Mouse (Mus musculus) intestine, postnatal 0 days (tissue): ENCODE results near the gene Mfsd4b4. TPM values are rescaled to one million over a fixed set of nuclear protein-coding genes. Genes with fewer than 3 reads are reported as not detected.

Source experiments
- ATAC-seq: fragments of 200-750 bp; cut with Nextera tagmentation; 2 replicates; pipeline ENCODE4 v1.8.0; 2017; ENCODE audit warnings: mild to moderate bottlenecking, moderate TSS enrichment, moderate library complexity
- H3K27ac ChIP-seq: fragments of 300-500 bp; sonication (generic); 2 replicates; pipeline ENCODE4 v1.5.1; 2014; ENCODE audit warnings: mild to moderate bottlenecking, low read depth, low read length, moderate library complexity
- H3K27me3 ChIP-seq: fragments of 300-500 bp; sonication (generic); replicated peaks from 2 replicates; pipeline ENCODE4 v1.6.1; 2014; ENCODE audit warnings: low read length, mixed read lengths; ENCODE audit not compliant: control insufficient read depth, insufficient read depth
- H3K36me3 ChIP-seq: fragments of 300-500 bp; sonication (generic); 2 replicates; pipeline ENCODE4 v1.6.1; 2014; ENCODE audit warnings: mild to moderate bottlenecking, moderate library complexity; ENCODE audit not compliant: control insufficient read depth, insufficient read depth
- H3K4me1 ChIP-seq: fragments of 300-500 bp; sonication (generic); replicated peaks from 2 replicates; pipeline ENCODE4 v1.6.1; 2014; ENCODE audit warnings: antibody characterized with exemption, low read length, mixed read lengths; ENCODE audit not compliant: control insufficient read depth, insufficient read depth
- H3K4me2 ChIP-seq: fragments of 300-500 bp; sonication (generic); replicated peaks from 2 replicates; pipeline ENCODE4 v1.6.1; 2014; ENCODE audit warnings: low read depth, mild to moderate bottlenecking, moderate library complexity
- H3K4me3 ChIP-seq: fragments of 300-500 bp; sonication (generic); 2 replicates; pipeline ENCODE4 v1.5.1; 2014; ENCODE audit warnings: low read depth, low read length
- H3K9ac ChIP-seq: fragments of 300-500 bp; sonication (generic); 2 replicates; pipeline ENCODE4 v1.6.1; 2014; ENCODE audit warnings: mild to moderate bottlenecking, low read depth, low read length
- H3K9me3 ChIP-seq: fragments of 300-500 bp; sonication (generic); 2 replicates; pipeline ENCODE4 v1.6.1; 2016; ENCODE audit warnings: mixed run types; ENCODE audit not compliant: control insufficient read depth
- CTCF ChIP-seq: sonication (generic); IDR thresholded peaks from 2 replicates; pipeline ENCODE4 v1.5.1; 2016; ENCODE audit warnings: low read depth, mild to moderate bottlenecking, control low read depth, antibody characterized with exemption, moderate library complexity
- WGBS: fragments of 180-500 bp; shearing (Covaris S2); extraction: QIAGEN DNeasy Blood & Tissue Kit; methylation state at CpG from one replicate; pipeline ENCODE4 v1.1.7; 2014; 5-methylcytosine and 5-hydroxymethylcytosine counted together
- polyA plus RNA-seq: library from polyadenylated mRNA; unstranded; fragments of >200 nt; fragmentation: Nextera tagmentation; extraction: Ambion mirVana; gene quantifications from 2 replicates; pipeline ENCODE4 v1.2.1, GENCODE M21; 2015

The Mfsd4b4 gene
- polyA plus RNA-seq, 1 experiment from 2014 or later: 1.9 TPM

DNA sequence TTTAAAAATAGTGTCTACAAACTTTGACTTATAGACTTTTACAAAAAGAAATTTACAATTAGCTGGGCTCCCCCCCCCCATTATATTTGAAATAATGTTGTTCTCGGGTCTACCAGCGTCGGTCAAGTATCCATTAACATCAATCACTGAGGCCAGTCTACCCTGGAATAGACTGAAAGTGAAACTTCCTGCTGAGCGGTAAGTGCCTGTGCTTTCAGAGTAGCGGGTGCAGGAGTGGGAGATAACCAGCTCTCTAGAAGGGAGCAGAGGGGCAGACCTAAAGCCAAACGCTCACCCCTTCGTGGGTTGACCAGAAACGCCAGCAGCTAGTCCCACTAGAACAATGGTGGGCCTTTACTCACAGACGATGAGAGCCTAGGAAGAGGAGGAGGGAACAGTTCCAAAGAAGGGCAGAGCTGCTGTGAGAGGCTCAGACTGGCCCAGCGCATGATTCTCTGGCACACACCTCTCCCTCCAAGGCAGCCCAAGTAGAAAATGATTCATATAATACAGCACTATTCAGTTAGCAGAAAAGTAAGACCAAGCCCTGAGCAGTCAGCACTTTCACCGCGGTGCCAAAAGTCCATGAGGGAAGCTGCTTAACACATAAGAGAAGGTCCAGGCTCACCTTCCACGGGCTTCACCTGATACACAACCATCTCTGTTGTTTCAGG is 9.9 kb upstream of the Mfsd4b4 start:
- H3K4me1 ChIP-seq: 0 out of 2 replicates have a peak, but pooled peaks cover 2% of the 10 kb centered on the region
- H3K27ac ChIP-seq: peak overlapping the region; percentile 73
- H3K27me3 ChIP-seq: no peaks in the 10 kb centered on the region
- WGBS: 36% methylated on average over 13 of the region's 13 CpGs
- TF ChIP-seq CTCF: no peak
- H3K4me3 ChIP-seq: peak overlapping the region; percentile 22
- H3K4me2 ChIP-seq: peak overlapping the region; percentile 53
- H3K36me3 ChIP-seq: no peaks in the 10 kb centered on the region
- H3K9ac ChIP-seq: no peak overlapping the region
- no peak for ATAC-seq
- no peaks in the 10 kb centered on the region for H3K9me3 ChIP-seq

GRCm38 (mm10) chr10:39906799-39907658 is 8.0 kb upstream of the Mfsd4b4 start:
- 0 out of 2 replicates have a peak, but pooled peaks cover 2% of the 10 kb centered on the region for H3K4me1 ChIP-seq
- H3K27ac ChIP-seq: peak overlapping the region; percentile 88
- no peaks in the 10 kb centered on the region for H3K9me3 ChIP-seq
- H3K4me2 ChIP-seq: peak overlapping the region; percentile 37
- H3K27me3 ChIP-seq: no peaks in the 10 kb centered on the region
- ATAC-seq: peak; percentile 97
- no peak overlapping the region for H3K4me3 ChIP-seq
- whole genome bisulfite sequencing: 46% methylated on average over 10 of the region's 10 CpGs
- 0 out of 2 replicates have a peak, but pooled peaks have one; percentile 4 for TF ChIP-seq CTCF
- H3K9ac ChIP-seq: no peak overlapping the region
- H3K36me3 ChIP-seq: no peaks in the 10 kb centered on the region

GRCm38 (mm10) chr10:39904191-39904590 is 5.2 kb upstream of the Mfsd4b4 start:
- H3K36me3 ChIP-seq: no peaks in the 10 kb centered on the region
- TF ChIP-seq CTCF: no peak
- no peak overlapping the region for H3K4me3 ChIP-seq
- 0 out of 2 replicates have a peak, but pooled peaks cover 2% of the 10 kb centered on the region for H3K4me1 ChIP-seq
- WGBS: 86% methylated on average over 3 of the region's 3 CpGs
- no peak overlapping the region for H3K27ac ChIP-seq
- H3K4me2 ChIP-seq: no peak overlapping the region
- no peaks in the 10 kb centered on the region for H3K9me3 ChIP-seq
- H3K27me3 ChIP-seq: no peaks in the 10 kb centered on the region
- ATAC-seq: no peak
- no peak overlapping the region for H3K9ac ChIP-seq

DNA sequence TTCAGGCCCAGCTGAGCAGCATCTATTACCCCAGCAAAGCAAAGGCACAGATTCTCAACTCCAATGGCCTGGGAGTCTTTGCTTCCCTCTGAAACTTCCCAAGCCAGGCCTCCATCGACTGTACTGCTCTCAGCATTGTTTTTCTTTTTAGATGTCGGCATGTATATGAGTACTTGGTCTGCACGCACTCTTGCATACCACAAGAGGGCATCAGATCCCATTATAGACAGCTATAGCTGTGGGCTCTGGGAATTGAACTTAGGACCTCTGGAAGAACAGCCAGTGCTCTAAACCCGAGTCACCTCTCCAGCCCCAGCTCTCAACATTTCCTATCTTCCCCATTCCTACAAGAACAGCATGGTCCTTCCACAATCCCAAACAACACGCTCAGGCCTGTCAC is 2.5 kb downstream of the Mfsd4b4 start:
- ATAC-seq: no peak
- 80% methylated on average over 5 of the region's 5 CpGs for WGBS
- H3K9ac ChIP-seq: no peak overlapping the region

DNA sequence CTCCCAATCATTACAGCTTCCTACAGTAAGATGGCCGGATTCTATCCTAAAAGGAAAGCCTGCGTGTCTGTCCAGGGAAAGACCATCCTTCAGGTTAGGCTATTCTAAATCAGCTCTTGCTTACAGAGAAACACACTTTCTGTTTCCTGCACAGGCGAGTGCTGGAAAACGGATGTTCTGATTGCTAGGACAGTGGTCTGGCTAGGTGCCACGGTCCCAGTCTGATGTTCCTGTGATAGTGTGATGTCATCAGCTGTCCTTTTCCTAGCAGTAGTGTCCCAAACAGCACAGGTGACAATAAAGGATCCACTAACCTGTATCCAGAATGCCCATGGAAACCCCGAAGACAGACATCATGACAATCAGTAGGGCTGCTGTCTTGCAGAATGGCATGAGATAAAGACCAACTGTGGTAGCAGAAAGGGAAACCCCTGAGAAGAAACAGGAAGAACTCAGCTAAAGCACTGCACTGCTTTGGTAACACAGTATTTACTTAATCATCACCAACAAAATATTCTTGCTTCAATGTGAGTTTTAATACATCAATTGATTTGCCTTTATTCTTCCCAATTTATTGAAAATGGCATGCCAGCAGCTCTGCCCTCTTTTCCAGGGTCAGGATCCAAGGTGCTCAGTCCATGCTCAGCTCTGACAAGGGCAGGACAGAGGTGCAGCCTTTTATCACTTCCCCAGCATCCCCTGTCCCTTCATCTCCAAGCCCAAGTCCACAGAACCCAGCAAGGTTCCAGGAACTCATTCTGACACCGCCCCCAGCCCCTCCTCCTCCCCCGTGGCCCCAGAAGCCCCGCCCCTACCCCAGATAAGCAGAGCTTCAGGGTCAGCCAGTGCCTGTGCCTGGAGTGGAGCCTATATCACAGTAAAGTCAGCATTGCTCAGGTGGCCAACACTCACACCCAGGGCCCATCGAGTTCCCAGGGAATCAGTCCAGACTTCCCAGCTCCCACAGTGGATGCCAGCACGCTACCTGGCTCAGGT is 5.0 kb downstream of the Mfsd4b4 start:
- ATAC-seq: no peak
- no peaks in the 10 kb centered on the region for H3K4me1 ChIP-seq
- H3K9ac ChIP-seq: no peak overlapping the region
- no peaks in the 10 kb centered on the region for H3K9me3 ChIP-seq
- WGBS: 63% methylated on average over 11 of the region's 11 CpGs
- H3K4me3 ChIP-seq: no peak overlapping the region
- no peak overlapping the region for H3K27ac ChIP-seq
- H3K27me3 ChIP-seq: no peaks in the 10 kb centered on the region
- H3K4me2 ChIP-seq: no peak overlapping the region
- no peak for TF ChIP-seq CTCF
- peaks cover 4% of the 10 kb centered on the region; the same call in 1 of the 2 replicates for H3K36me3 ChIP-seq

More for the DNA sequence above, 2.5 kb downstream of the Mfsd4b4 start:
- no peak overlapping the region for H3K4me2 ChIP-seq
- peak; percentile 72 for TF ChIP-seq CTCF
- no peak overlapping the region for H3K27ac ChIP-seq
- H3K36me3 ChIP-seq: no peaks in the 10 kb centered on the region; the same call in 1 of the 2 replicates
- no peaks in the 10 kb centered on the region for H3K27me3 ChIP-seq
- H3K4me1 ChIP-seq: no peaks in the 10 kb centered on the region
- H3K9me3 ChIP-seq: no peaks in the 10 kb centered on the region
- H3K4me3 ChIP-seq: no peak overlapping the region
